Mouse (Mus musculus) MEL (cell line): ENCODE measurements around the gene Pde4dip. TPM values are rescaled to one million over a fixed set of nuclear protein-coding genes. Genes with fewer than 3 reads are reported as not detected.
A peak's percentile ranks its signal among the peaks of the same experiment; 100 is the strongest.

Experiments
- DNase-seq: peaks from one replicate; pipeline ENCODE4 v3.0.0; 2011; ENCODE audit warnings: low read depth, low spot score
- H3K27ac ChIP-seq: 2 replicates; pipeline ENCODE4 v1.5.1; 2012; ENCODE audit warnings: low read depth, mild to moderate bottlenecking, control low read depth, low read length, moderate library complexity; ENCODE audit not compliant: control insufficient read depth
- H3K27me3 ChIP-seq, 2 experiments: fragments of 150-350 bp in 1 of 2; sonication (generic) in 1 of 2; 2 replicates each; pipeline ENCODE4 v1.6.1; 2012; ENCODE audit warnings: low read length in 2 of 2, mild to moderate bottlenecking in 2 of 2, improper control_type of control experiment in 1 of 2, moderate library complexity in 1 of 2; ENCODE audit not compliant: insufficient read depth in 2 of 2, control insufficient read depth in 1 of 2
- H3K36me3 ChIP-seq, 2 experiments: 2 replicates each; pipeline ENCODE4 v1.6.1; 2012 to 2014; ENCODE audit warnings: low read length in 2 of 2, improper control_type of control experiment in 1 of 2, inconsistent platforms in 1 of 2, mild to moderate bottlenecking in 1 of 2; ENCODE audit not compliant: insufficient read depth in 2 of 2, control insufficient read depth in 1 of 2
- H3K4me1 ChIP-seq, 2 experiments: fragments of 150-350 bp in 1 of 2; sonication (generic) in 1 of 2; 2 replicates each; pipeline ENCODE4 v1.6.1; 2012; ENCODE audit warnings: low read length in 2 of 2, improper control_type of control experiment in 1 of 2, mild to moderate bottlenecking in 1 of 2; ENCODE audit not compliant: insufficient read depth in 2 of 2, control insufficient read depth in 1 of 2
- H3K4me3 ChIP-seq, 2 experiments: fragments of 150-350 bp in 1 of 2; sonication (generic) in 1 of 2; 2 replicates each; pipeline ENCODE4 v1.5.1; 2012; ENCODE audit warnings: low read depth in 2 of 2, low read length in 2 of 2, mild to moderate bottlenecking in 2 of 2, moderate library complexity in 2 of 2, control low read depth in 1 of 2, improper control_type of control experiment in 1 of 2; ENCODE audit not compliant: control insufficient read depth in 1 of 2, insufficient read depth in 1 of 2
- H3K79me2 ChIP-seq: 2 replicates; pipeline ENCODE4 v1.6.1; 2012; ENCODE audit warnings: mild to moderate bottlenecking, low read length, moderate library complexity; ENCODE audit not compliant: control insufficient read depth, poor library complexity, insufficient read depth
- H3K9ac ChIP-seq: 2 replicates; pipeline ENCODE4 v1.6.1; 2012; ENCODE audit warnings: low read depth, mild to moderate bottlenecking, control low read depth, low read length, moderate library complexity; ENCODE audit not compliant: control insufficient read depth, poor library complexity, severe bottlenecking
- H3K9me3 ChIP-seq: fragments of 150-350 bp; sonication (generic); replicated peaks from 2 replicates; pipeline ENCODE4 v1.6.1; 2012; ENCODE audit warnings: mild to moderate bottlenecking, low read length, improper control_type of control experiment, moderate library complexity; ENCODE audit not compliant: insufficient read depth
- BHLHE40 ChIP-seq: IDR thresholded peaks from 2 replicates; pipeline ENCODE4 v1.6.1; 2012; ENCODE audit warnings: low read depth, mild to moderate bottlenecking, inconsistent platforms, low read length, improper control_type of control experiment, borderline replicate concordance
- CHD1 ChIP-seq: IDR thresholded peaks from 2 replicates; pipeline ENCODE4 v1.6.1; 2012; ENCODE audit warnings: low read depth, mild to moderate bottlenecking, inconsistent platforms, low read length, improper control_type of control experiment
- CHD2 ChIP-seq: IDR thresholded peaks from 2 replicates; pipeline ENCODE4 v1.6.1; 2011; ENCODE audit warnings: low read length, improper control_type of control experiment
- CTCF ChIP-seq, 3 experiments: IDR thresholded peaks in 2 of 3; conservative IDR thresholded peaks in 1 of 3; 2 replicates each; pipeline ENCODE4 v1.5.1; 2011 to 2012; ENCODE audit warnings: low read length in 3 of 3, low read depth in 2 of 3, mild to moderate bottlenecking in 2 of 3, improper control_type of control experiment in 1 of 3, inconsistent platforms in 1 of 3, mixed read lengths in 1 of 3, moderate library complexity in 1 of 3; ENCODE audit not compliant: control insufficient read depth in 1 of 3, insufficient read depth in 1 of 3, poor library complexity in 1 of 3, severe bottlenecking in 1 of 3
- E2F4 ChIP-seq: IDR thresholded peaks from 2 replicates; pipeline ENCODE4 v1.6.1; 2011; ENCODE audit warnings: low read depth, low read length, improper control_type of control experiment, borderline replicate concordance
- ELF1 ChIP-seq: IDR thresholded peaks from 2 replicates; pipeline ENCODE4 v1.6.1; 2014; ENCODE audit warnings: low read depth, mild to moderate bottlenecking, inconsistent platforms, low read length, improper control_type of control experiment, moderate library complexity
- EP300 ChIP-seq, 2 experiments: IDR thresholded peaks; 2 replicates each; pipeline ENCODE4 v1.6.1; 2011; ENCODE audit warnings: improper control_type of control experiment in 2 of 2, low read length in 2 of 2, low read depth in 1 of 2, mild to moderate bottlenecking in 1 of 2
- ETS1 ChIP-seq: IDR thresholded peaks from 2 replicates; pipeline ENCODE4 v1.6.1; 2012; ENCODE audit warnings: low read depth, mild to moderate bottlenecking, inconsistent platforms, low read length, improper control_type of control experiment, moderate library complexity
- GABPA ChIP-seq: IDR thresholded peaks from 2 replicates; pipeline ENCODE4 v1.6.1; 2012; ENCODE audit warnings: low read depth, mild to moderate bottlenecking, inconsistent platforms, low read length, improper control_type of control experiment, moderate library complexity
- JUND ChIP-seq: IDR thresholded peaks from 2 replicates; pipeline ENCODE4 v1.6.1; 2011; ENCODE audit warnings: low read depth, mild to moderate bottlenecking, improper control_type of control experiment, low read length
- MAFK ChIP-seq: IDR thresholded peaks from 2 replicates; pipeline ENCODE4 v1.6.1; 2011; ENCODE audit warnings: low read depth, mild to moderate bottlenecking, low read length, improper control_type of control experiment, borderline replicate concordance
- MAX ChIP-seq: IDR thresholded peaks from 2 replicates; pipeline ENCODE4 v1.6.1; 2011; ENCODE audit warnings: low read length, improper control_type of control experiment
- MAZ ChIP-seq: IDR thresholded peaks from 2 replicates; pipeline ENCODE4 v1.6.1; 2012; ENCODE audit warnings: low read depth, mild to moderate bottlenecking, inconsistent platforms, low read length, improper control_type of control experiment
- MEF2A ChIP-seq: IDR thresholded peaks from 2 replicates; pipeline ENCODE4 v1.6.1; 2014; ENCODE audit warnings: low read depth, mild to moderate bottlenecking, inconsistent platforms, low read length, improper control_type of control experiment; ENCODE audit not compliant: poor library complexity, insufficient replicate concordance, severe bottlenecking; ENCODE audit errors: extremely low read depth
- MXI1 ChIP-seq: IDR thresholded peaks from 2 replicates; pipeline ENCODE4 v1.6.1; 2011; ENCODE audit warnings: mild to moderate bottlenecking, low read depth, low read length, improper control_type of control experiment
- MYB ChIP-seq: IDR thresholded peaks from 2 replicates; pipeline ENCODE4 v1.6.1; 2011; ENCODE audit warnings: mild to moderate bottlenecking, low read depth, low read length, improper control_type of control experiment
- MYC ChIP-seq: IDR thresholded peaks from 2 replicates; pipeline ENCODE4 v1.6.1; 2011; ENCODE audit warnings: low read depth, mild to moderate bottlenecking, low read length, improper control_type of control experiment, moderate library complexity
- NRF1 ChIP-seq: IDR thresholded peaks from 2 replicates; pipeline ENCODE4 v1.6.1; 2014; ENCODE audit warnings: low read depth, mild to moderate bottlenecking, inconsistent platforms, low read length, improper control_type of control experiment, moderate library complexity; ENCODE audit not compliant: poor library complexity, insufficient read depth, severe bottlenecking
- POLR2A ChIP-seq, 2 experiments: IDR thresholded peaks; 2 replicates each; pipeline ENCODE4 v1.6.1; 2011 to 2012; ENCODE audit warnings: low read length in 2 of 2, mild to moderate bottlenecking in 2 of 2, control low read depth in 1 of 2, improper control_type of control experiment in 1 of 2, low read depth in 1 of 2, moderate library complexity in 1 of 2; ENCODE audit not compliant: control insufficient read depth in 1 of 2, insufficient read depth in 1 of 2, poor library complexity in 1 of 2
- POLR2AphosphoS2 ChIP-seq: IDR thresholded peaks from 2 replicates; pipeline ENCODE4 v1.6.1; 2011; ENCODE audit warnings: low read length, improper control_type of control experiment
- RAD21 ChIP-seq: IDR thresholded peaks from 2 replicates; pipeline ENCODE4 v1.6.1; 2011; ENCODE audit warnings: mild to moderate bottlenecking, low read depth, low read length, improper control_type of control experiment
- RCOR1 ChIP-seq: IDR thresholded peaks from 2 replicates; pipeline ENCODE4 v1.6.1; 2012; ENCODE audit warnings: low read depth, mild to moderate bottlenecking, inconsistent platforms, low read length, improper control_type of control experiment
- SIN3A ChIP-seq: IDR thresholded peaks from 2 replicates; pipeline ENCODE4 v1.6.1; 2012; ENCODE audit warnings: low read length, improper control_type of control experiment, inconsistent platforms
- SMC3 ChIP-seq: IDR thresholded peaks from 2 replicates; pipeline ENCODE4 v1.6.1; 2011; ENCODE audit warnings: low read depth, low read length, improper control_type of control experiment
- TAL1 ChIP-seq: IDR thresholded peaks from 2 replicates; pipeline ENCODE4 v1.6.1; 2012; ENCODE audit warnings: mild to moderate bottlenecking, inconsistent platforms, low read length, moderate library complexity, mixed read lengths
- TCF12 ChIP-seq: IDR thresholded peaks from 2 replicates; pipeline ENCODE4 v1.6.1; 2014; ENCODE audit warnings: low read depth, mild to moderate bottlenecking, inconsistent platforms, low read length, improper control_type of control experiment, moderate library complexity
- UBTF ChIP-seq: IDR thresholded peaks from 2 replicates; pipeline ENCODE4 v1.6.1; 2012; ENCODE audit warnings: low read depth, mild to moderate bottlenecking, inconsistent platforms, low read length, improper control_type of control experiment, moderate library complexity, borderline replicate concordance; ENCODE audit not compliant: insufficient read depth
- USF1 ChIP-seq: IDR thresholded peaks from 2 replicates; pipeline ENCODE4 v1.6.1; 2014; ENCODE audit warnings: low read depth, mild to moderate bottlenecking, inconsistent platforms, low read length, improper control_type of control experiment, moderate library complexity
- USF2 ChIP-seq, 2 experiments: IDR thresholded peaks; 2 replicates each; pipeline ENCODE4 v1.6.1; 2011 to 2012; ENCODE audit warnings: improper control_type of control experiment in 2 of 2, low read length in 2 of 2, borderline replicate concordance in 1 of 2, inconsistent platforms in 1 of 2, low read depth in 1 of 2, mild to moderate bottlenecking in 1 of 2; ENCODE audit not compliant: insufficient read depth in 1 of 2
- ZC3H11A ChIP-seq: IDR thresholded peaks from 2 replicates; pipeline ENCODE4 v1.6.1; 2012; ENCODE audit warnings: low read depth, mild to moderate bottlenecking, inconsistent platforms, low read length, improper control_type of control experiment
- ZKSCAN1 ChIP-seq: IDR thresholded peaks from 2 replicates; pipeline ENCODE4 v1.6.1; 2012; ENCODE audit warnings: low read depth, mild to moderate bottlenecking, inconsistent platforms, low read length, improper control_type of control experiment, moderate library complexity
- ZMIZ1 ChIP-seq: IDR thresholded peaks from 2 replicates; pipeline ENCODE4 v1.6.1; 2012; ENCODE audit warnings: low read depth, mild to moderate bottlenecking, inconsistent platforms, low read length, improper control_type of control experiment, moderate library complexity
- ZNF384 ChIP-seq: IDR thresholded peaks from 2 replicates; pipeline ENCODE4 v1.6.1; 2012; ENCODE audit warnings: low read depth, mild to moderate bottlenecking, inconsistent platforms, low read length, improper control_type of control experiment
- polyA plus RNA-seq, 2 experiments: library from polyadenylated mRNA; stranded (reverse) in 1 of 2; unstranded in 1 of 2; fragments of >175 nt in 1 of 2; fragments of >200 nt in 1 of 2; gene quantifications; 2 replicates each; pipeline versions ENCODE4 v1.2.1 to v1.2.4; 2012; ENCODE audit warnings: low replicate concordance in 2 of 2, low read depth in 1 of 2; ENCODE audit not compliant: insufficient read length in 2 of 2, insufficient read depth in 1 of 2, missing spikeins in 1 of 2
- total RNA-seq: library from RNA; depleted of rRNA; stranded (reverse); fragments of 300-350 nt; gene quantifications from 2 replicates; pipeline ENCODE4 v1.2.3, GENCODE M21; 2012

Gene Pde4dip
- total and polyA plus RNA-seq, 3 experiments: 47.6 to 52.4 TPM; not detected in 1

GRCm38 (mm10) chr3:97900516-97901490 is 12.3 kb upstream of the Pde4dip start, which contains the start of gene Sec22b:
Gene Sec22b, plus strand, starts transcription at chr3:97901190.
- H3K4me3 ChIP-seq: peak within 1 kb of the TSS; percentile 89 to 96
- no peaks in the 10 kb centered on the region for H3K9me3 ChIP-seq
- peak; percentile 99 for DNase-seq
- peaks cover 26% of the 10 kb centered on the region for H3K79me2 ChIP-seq
- H3K4me1 ChIP-seq: peaks cover 3 to 14% of the 10 kb centered on the region in 2 experiments; a peak in 3 of 4 replicates
- H3K36me3 ChIP-seq: peaks cover 0 to 11% of the 10 kb centered on the region in 2 experiments; a peak in 2 of 4 replicates
- peak within 1 kb of the TSS; percentile 91 for H3K9ac ChIP-seq
- H3K27ac ChIP-seq: peak within 1 kb of the TSS; percentile 42
- H3K27me3 ChIP-seq: no peaks in the 10 kb centered on the region
- TF ChIP-seq CTCF (IDR thresholded peaks at IDR 0.05 in 2 of 3, conservative IDR thresholded peaks at IDR 0.05 in 1 of 3; ENCODE audit: control insufficient read depth in 1 of 3, insufficient read depth in 1 of 3, low read depth in 2 of 3, low read length in 3 of 3, poor library complexity in 1 of 3, severe bottlenecking in 1 of 3) (no peak), ZNF384 (peak; percentile 51; the same call in 1 of the 2 replicates), MYC (peak; percentile 31), TAL1 (no peak), USF1 (0 out of 2 replicates have a peak, but pooled peaks have one; percentile 8), USF2 (IDR thresholded peaks at IDR 0.05; ENCODE audit: borderline replicate concordance in 1 of 2, insufficient read depth in 1 of 2, low read depth in 1 of 2, low read length in 2 of 2) (no peak), EP300 (IDR thresholded peaks at IDR 0.05; ENCODE audit: low read depth in 1 of 2, low read length in 2 of 2) (no peak), ZMIZ1 (peak; percentile 91), POLR2AphosphoS2 (peak; percentile 90; the same call in 1 of the 2 replicates), RCOR1 (peak; percentile 62; the same call in 1 of the 2 replicates), RAD21 (no peak), UBTF (0 out of 2 replicates have a peak, but pooled peaks have one; percentile 55), BHLHE40 (peak; percentile 81; the same call in 1 of the 2 replicates), CHD1 (no peak), ETS1 (peak; percentile 76), MAX (peak; percentile 63), ELF1 (peak; percentile 92), JUND (0 out of 2 replicates have a peak, but pooled peaks have one; percentile 27), SIN3A (peak; percentile 98), ZKSCAN1 (peak; percentile 94), MAZ (peak; percentile 88; the same call in 1 of the 2 replicates), TCF12 (peak; percentile 89), CHD2 (no peak), GABPA (no peak), MAFK (no peak), MEF2A (peak; percentile 52; the same call in 1 of the 2 replicates), MYB (no peak), POLR2A (IDR thresholded peaks at IDR 0.05; ENCODE audit: control insufficient read depth in 1 of 2, insufficient read depth in 1 of 2, low read depth in 1 of 2, low read length in 2 of 2, poor library complexity in 1 of 2) (peak; percentile 89 to 97), E2F4 (peak; percentile 36; the same call in 1 of the 2 replicates), ZC3H11A (no peak), MXI1 (peak; percentile 91), NRF1 (0 out of 2 replicates have a peak, but pooled peaks have one; percentile 23), SMC3 (peak; percentile 35)
